Mouse (Mus musculus): ENCODE measurements around the gene Col27a1. TPM values are rescaled to one million over a fixed set of nuclear protein-coding genes. Genes with fewer than 3 reads are reported as not detected.

Gene Col27a1
- polyA plus RNA-seq, 1 experiment, result 14.1 TPM

DNA sequence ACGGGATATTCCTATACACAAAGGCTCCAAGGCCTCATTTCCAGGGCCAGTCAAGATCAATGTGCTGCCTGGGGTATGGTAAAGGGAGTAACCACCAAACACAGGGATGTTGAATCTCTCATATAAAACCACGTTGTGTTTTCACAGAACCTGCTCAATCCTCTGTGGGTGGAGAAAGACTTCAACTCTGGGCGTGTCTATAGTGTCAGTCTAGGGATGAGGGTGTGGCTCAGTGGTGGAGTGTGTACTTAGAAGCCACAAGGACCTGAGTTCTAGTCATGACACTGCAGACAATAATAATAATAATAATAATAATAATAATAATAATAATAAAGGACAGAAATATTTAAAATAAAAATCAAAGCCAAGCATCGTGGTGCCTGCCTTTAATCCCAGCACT lies 170.5 kb downstream of the Col27a1 start:
- Histone ChIP-seq H3K4me1 (replicated peaks; ENCODE audit: control insufficient read depth, insufficient read depth, low read length) (peaks cover 41% of the 10 kb centered on the region), H3K4me3 (ENCODE audit: control insufficient read depth, insufficient read depth, low read length) (no peak overlapping the region), H3K27ac (ENCODE audit: control insufficient read depth, insufficient read depth, low read length) (no peak overlapping the region), H3K36me3 (ENCODE audit: control insufficient read depth, insufficient read depth, low read length) (peaks cover 51% of the 10 kb centered on the region), H3K27me3 (ENCODE audit: control insufficient read depth, insufficient read depth, low read length) (no peaks in the 10 kb centered on the region)
- DNase-seq, result no peak
- 80% methylated on average over 4 of the region's 4 CpGs for WGBS
- TF ChIP-seq CTCF (IDR thresholded peaks at IDR 0.05; ENCODE audit: borderline replicate concordance, control insufficient read depth, extremely low read depth, insufficient read depth, low read length, poor library complexity) (no peak), POLR2A (IDR thresholded peaks at IDR 0.05; ENCODE audit: control insufficient read depth, extremely low read depth, insufficient read depth, low read length, poor library complexity) (no peak)

Other genes starting within 250 kb of the Col27a1 start
- gene Zfp618, start 248.4 kb upstream of the Col27a1 start, polyA plus RNA-seq (2012; rRNA removed), result 1.1 and 1.9 TPM in 2 replicates
- 0.27 and 2.9 TPM in 2 replicates for gene Ambp, start 59.2 kb upstream of the Col27a1 start, polyA plus RNA-seq (2012; rRNA removed)
- gene Kif12, start 41.9 kb upstream of the Col27a1 start, polyA plus RNA-seq (2012; rRNA removed), result 0.92 and 1.00 TPM in 2 replicates
- 3.5 and 5.3 TPM in 2 replicates for gene Orm1, start 130.6 kb downstream of the Col27a1 start, polyA plus RNA-seq (2012; rRNA removed)
- gene Orm3, start 142.2 kb downstream of the Col27a1 start, polyA plus RNA-seq (2012; rRNA removed), result 0.18 and 0.28 TPM in 2 replicates
- 0.31 and 0.38 TPM in 2 replicates for gene Orm2, start 148.4 kb downstream of the Col27a1 start, polyA plus RNA-seq (2012; rRNA removed)
- gene Akna, start 189.3 kb downstream of the Col27a1 start, polyA plus RNA-seq (2012; rRNA removed), result 76.6 and 92.4 TPM in 2 replicates